Mouse (Mus musculus): ENCODE results near the gene Lrrc26. TPM values are rescaled to one million over a fixed set of nuclear protein-coding genes. Genes with fewer than 3 reads are reported as not detected.
A peak's percentile ranks its signal among the peaks of the same experiment; 100 is the strongest.

Gene Lrrc26
- polyA plus RNA-seq, 1 experiment from 2014 or later, result not detected

GRCm38 (mm10) chr2:25287927-25288649 is 1.6 kb upstream of the Lrrc26 start, which contains the start of gene Tmem210:
Gene Tmem210, plus strand, starts transcription at chr2:25288145.
- Histone ChIP-seq H3K27ac (replicated peaks) (no peak within 1 kb of the TSS), H3K9me3 (no peaks in the 10 kb centered on the region), H3K4me3 (no peak within 1 kb of the TSS), H3K9ac (no peak within 1 kb of the TSS), H3K27me3 (replicated peaks) (peaks cover 60% of the 10 kb centered on the region), H3K36me3 (peaks cover 34% of the 10 kb centered on the region), H3K4me2 (no peak within 1 kb of the TSS), H3K4me1 (peaks cover 46% of the 10 kb centered on the region)
- no peak for ATAC-seq (ENCODE audit: extremely low read depth, insufficient number of reproducible peaks, low FRiP score, low TSS enrichment)
- WGBS, result 76% methylated on average over 6 of the region's 6 CpGs

- ATAC-seq (ENCODE audit: extremely low read depth, insufficient number of reproducible peaks, low FRiP score, low TSS enrichment), result no peak
- no peaks in the 10 kb centered on the region for H3K9me3 ChIP-seq
- peaks cover 26% of the 10 kb centered on the region for H3K36me3 ChIP-seq
- H3K27ac ChIP-seq (replicated peaks), result no peak overlapping the region
- no peak overlapping the region for H3K4me2 ChIP-seq
- whole genome bisulfite sequencing, result 63% methylated on average over 7 of the region's 7 CpGs
- H3K4me3 ChIP-seq, result no peak overlapping the region
- peaks cover 68% of the 10 kb centered on the region for H3K27me3 ChIP-seq (replicated peaks)
- no peak overlapping the region for H3K9ac ChIP-seq
- H3K4me1 ChIP-seq, result peaks cover 46% of the 10 kb centered on the region
Observed at GRCm38 (mm10) chr2:25288734-25289345, 875 bp upstream of the Lrrc26 start.

GRCm38 (mm10) chr2:25290101-25290815 is 543 bp downstream of the Lrrc26 start:
- no peak overlapping the region for H3K9ac ChIP-seq
- ATAC-seq (ENCODE audit: extremely low read depth, insufficient number of reproducible peaks, low FRiP score, low TSS enrichment), result no peak
- H3K4me2 ChIP-seq, result peak overlapping the region; percentile 49
- H3K4me3 ChIP-seq, result peak overlapping the region; percentile 36
- no peaks in the 10 kb centered on the region for H3K9me3 ChIP-seq
- 1% methylated on average over 54 of the region's 54 CpGs for WGBS
- H3K27me3 ChIP-seq (replicated peaks), result peaks cover 82% of the 10 kb centered on the region
- no peak overlapping the region for H3K27ac ChIP-seq (replicated peaks)
- peaks cover 12% of the 10 kb centered on the region for H3K36me3 ChIP-seq
- peaks cover 46% of the 10 kb centered on the region for H3K4me1 ChIP-seq

- Histone ChIP-seq H3K9ac (no peak overlapping the region), H3K27ac (replicated peaks) (no peak overlapping the region), H3K36me3 (peaks cover 7% of the 10 kb centered on the region), H3K27me3 (replicated peaks) (peaks cover 87% of the 10 kb centered on the region), H3K9me3 (no peaks in the 10 kb centered on the region), H3K4me2 (peak overlapping the region; percentile 49), H3K4me3 (peak overlapping the region; percentile 36), H3K4me1 (peaks cover 46% of the 10 kb centered on the region)
- ATAC-seq (ENCODE audit: extremely low read depth, insufficient number of reproducible peaks, low FRiP score, low TSS enrichment), result no peak
- under 1% methylated on average over 18 of the region's 18 CpGs for WGBS
Observed at GRCm38 (mm10) chr2:25290816-25291130, 1.1 kb downstream of the Lrrc26 start.

- Histone ChIP-seq H3K4me2 (peak overlapping the region; percentile 67), H3K4me1 (peaks cover 44% of the 10 kb centered on the region), H3K27ac (replicated peaks) (no peak overlapping the region), H3K36me3 (peaks cover under 1% of the 10 kb centered on the region), H3K9me3 (no peaks in the 10 kb centered on the region), H3K4me3 (peak overlapping the region; percentile 45), H3K27me3 (replicated peaks) (peaks cover 93% of the 10 kb centered on the region), H3K9ac (peak overlapping the region; percentile 62; the same call in 1 of the 2 replicates)
- no peak for ATAC-seq (ENCODE audit: extremely low read depth, insufficient number of reproducible peaks, low FRiP score, low TSS enrichment)
- 8% methylated on average over 32 of the region's 32 CpGs for WGBS
Observed at GRCm38 (mm10) chr2:25291184-25292053, 1.7 kb downstream of the Lrrc26 start.

- Histone ChIP-seq H3K9me3 (no peaks in the 10 kb centered on the region), H3K9ac (peak overlapping the region; percentile 62), H3K4me2 (peak overlapping the region; percentile 67), H3K27ac (replicated peaks) (no peak overlapping the region), H3K36me3 (no peaks in the 10 kb centered on the region), H3K4me3 (peak overlapping the region; percentile 45), H3K4me1 (peaks cover 37% of the 10 kb centered on the region), H3K27me3 (replicated peaks) (peaks cover 100% of the 10 kb centered on the region)
- no peak for ATAC-seq (ENCODE audit: extremely low read depth, insufficient number of reproducible peaks, low FRiP score, low TSS enrichment)
- WGBS, result 9% methylated on average over 38 of the region's 43 CpGs
Observed at GRCm38 (mm10) chr2:25292054-25292544, 2.4 kb downstream of the Lrrc26 start.

GRCm38 (mm10) chr2:25292856-25293255 is 3.1 kb downstream of the Lrrc26 start:
- Histone ChIP-seq H3K4me1 (peaks cover 34% of the 10 kb centered on the region), H3K27ac (replicated peaks) (no peak overlapping the region), H3K36me3 (no peaks in the 10 kb centered on the region), H3K4me3 (peak overlapping the region; percentile 45), H3K9me3 (no peaks in the 10 kb centered on the region), H3K4me2 (peak overlapping the region; percentile 67; the same call in 1 of the 2 replicates), H3K27me3 (replicated peaks) (peaks cover 100% of the 10 kb centered on the region), H3K9ac (0 out of 2 replicates have a peak overlapping the region, but pooled peaks have one; percentile 62)
- WGBS, result 0% methylated on average over 1 of the region's 1 CpGs
- no peak for ATAC-seq (ENCODE audit: extremely low read depth, insufficient number of reproducible peaks, low FRiP score, low TSS enrichment)

GRCm38 (mm10) chr2:25293706-25294105 is 4.0 kb downstream of the Lrrc26 start:
- Histone ChIP-seq H3K4me1 (peaks cover 34% of the 10 kb centered on the region), H3K27ac (replicated peaks) (no peak overlapping the region), H3K27me3 (replicated peaks) (peaks cover 99% of the 10 kb centered on the region), H3K4me3 (no peak overlapping the region), H3K9ac (no peak overlapping the region), H3K4me2 (no peak overlapping the region), H3K36me3 (no peaks in the 10 kb centered on the region), H3K9me3 (no peaks in the 10 kb centered on the region)
- ATAC-seq (ENCODE audit: extremely low read depth, insufficient number of reproducible peaks, low FRiP score, low TSS enrichment), result no peak
- WGBS, result 68% methylated on average over 9 of the region's 9 CpGs

GRCm38 (mm10) chr2:25297093-25297492 is 7.4 kb downstream of the Lrrc26 start:
- 71% methylated on average over 8 of the region's 8 CpGs for WGBS
- Histone ChIP-seq H3K27ac (replicated peaks) (no peak overlapping the region), H3K9ac (no peak overlapping the region)

GRCm38 (mm10) chr2:25298046-25298445 is 8.3 kb downstream of the Lrrc26 start:
- WGBS, result 69% methylated on average over 10 of the region's 10 CpGs
- H3K4me1 ChIP-seq, result no peaks in the 10 kb centered on the region
- H3K27ac ChIP-seq (replicated peaks), result no peak overlapping the region
- no peak overlapping the region for H3K9ac ChIP-seq
- peaks cover 74% of the 10 kb centered on the region for H3K27me3 ChIP-seq (replicated peaks)
- ATAC-seq (ENCODE audit: extremely low read depth, insufficient number of reproducible peaks, low FRiP score, low TSS enrichment), result no peak
- H3K9me3 ChIP-seq, result no peaks in the 10 kb centered on the region
- H3K4me2 ChIP-seq, result no peak overlapping the region
- H3K4me3 ChIP-seq, result no peak overlapping the region
- H3K36me3 ChIP-seq, result no peaks in the 10 kb centered on the region

More at GRCm38 (mm10) chr2:25297093-25297492, 7.4 kb downstream of the Lrrc26 start:
- Histone ChIP-seq H3K9me3 (no peaks in the 10 kb centered on the region), H3K4me1 (peaks cover 6% of the 10 kb centered on the region), H3K36me3 (no peaks in the 10 kb centered on the region), H3K4me3 (no peak overlapping the region), H3K4me2 (no peak overlapping the region), H3K27me3 (replicated peaks) (peaks cover 75% of the 10 kb centered on the region)
- no peak for ATAC-seq (ENCODE audit: extremely low read depth, insufficient number of reproducible peaks, low FRiP score, low TSS enrichment)
